Mouse (Mus musculus) neural tube, embryonic 11.5 days (tissue): Measurements from ENCODE around the gene Zfp341. TPM values are rescaled to one million over a fixed set of nuclear protein-coding genes. Genes with fewer than 3 reads are reported as not detected.

Experiments used
- ATAC-seq: fragments of 200-750 bp; cut with Nextera tagmentation; 2 replicates; pipeline ENCODE4 v1.8.0; 2017; ENCODE audit warnings: moderate number of reproducible peaks, mild to moderate bottlenecking, moderate TSS enrichment, moderate library complexity; ENCODE audit not compliant: insufficient read depth, low FRiP score, low TSS enrichment
- DNase-seq: peaks from one replicate; pipeline ENCODE4 v3.0.0-alpha.2; 2015; ENCODE audit warnings: low spot score
- H3K27ac ChIP-seq: fragments of 300-500 bp; sonication (generic); 2 replicates; pipeline ENCODE4 v1.5.1; 2014; ENCODE audit warnings: low read depth, mild to moderate bottlenecking, low read length
- H3K27me3 ChIP-seq: fragments of 300-500 bp; sonication (generic); 2 replicates; pipeline ENCODE4 v1.6.1; 2014; ENCODE audit warnings: mild to moderate bottlenecking, low read length, mixed read lengths; ENCODE audit not compliant: control insufficient read depth, insufficient read depth
- H3K36me3 ChIP-seq: fragments of 300-500 bp; sonication (generic); 2 replicates; pipeline ENCODE4 v1.6.1; 2014; ENCODE audit warnings: mild to moderate bottlenecking, low read length, moderate library complexity, mixed read lengths; ENCODE audit not compliant: control insufficient read depth, insufficient read depth
- H3K4me1 ChIP-seq: fragments of 300-500 bp; sonication (generic); 2 replicates; pipeline ENCODE4 v1.6.1; 2014; ENCODE audit warnings: low read length, mixed read lengths; ENCODE audit not compliant: control insufficient read depth, insufficient read depth
- H3K4me2 ChIP-seq: fragments of 300-500 bp; sonication (generic); 2 replicates; pipeline ENCODE4 v1.6.1; 2014; ENCODE audit warnings: low read depth, mild to moderate bottlenecking, moderate library complexity
- H3K4me3 ChIP-seq: fragments of 300-500 bp; sonication (generic); 2 replicates; pipeline ENCODE4 v1.5.1; 2014; ENCODE audit warnings: low read depth, low read length
- H3K9ac ChIP-seq: fragments of 300-500 bp; sonication (generic); 2 replicates; pipeline ENCODE4 v1.6.1; 2014; ENCODE audit warnings: mild to moderate bottlenecking, low read length
- H3K9me3 ChIP-seq: fragments of 300-500 bp; sonication (generic); 2 replicates; pipeline ENCODE4 v1.6.1; 2016; ENCODE audit warnings: low read length; ENCODE audit not compliant: control insufficient read depth
- WGBS: fragments of 180-500 bp; shearing (Covaris S2); extraction: QIAGEN DNeasy Blood & Tissue Kit; methylation state at CpG from one replicate; pipeline ENCODE4 v1.1.7; 2014; 5-methylcytosine and 5-hydroxymethylcytosine counted together
- polyA plus RNA-seq: library from polyadenylated mRNA; unstranded; fragments of >200 nt; fragmentation: Nextera tagmentation; extraction: Ambion mirVana; gene quantifications from 2 replicates; pipeline ENCODE4 v1.2.1, GENCODE M21; 2014

The Zfp341 gene
- 0.87 and 1.5 TPM in 2 replicates for polyA plus RNA-seq

GRCm38 (mm10) chr2:154613118-154614115 is at the start of gene Zfp341, which contains the start of gene 4930519P11Rik:
Gene Zfp341, plus strand, starts transcription at chr2:154613297.
Gene 4930519P11Rik, minus strand, starts transcription at chr2:154613437.
- H3K9ac ChIP-seq: peak within 1 kb of the TSS; percentile 87
- peak; percentile 94 for ATAC-seq
- WGBS: under 1% methylated on average over 81 of the region's 98 CpGs
- H3K4me1 ChIP-seq: no peaks in the 10 kb centered on the region; the same call in 1 of the 2 replicates
- H3K36me3 ChIP-seq: no peaks in the 10 kb centered on the region
- H3K4me2 ChIP-seq: peak within 1 kb of the TSS; percentile 51
- peak within 1 kb of the TSS; percentile 96 for H3K27ac ChIP-seq
- H3K9me3 ChIP-seq: no peaks in the 10 kb centered on the region
- peak; percentile 98 for DNase-seq
- H3K4me3 ChIP-seq: peak within 1 kb of the TSS; percentile 55
- H3K27me3 ChIP-seq: no peaks in the 10 kb centered on the region

- Histone ChIP-seq H3K4me2 (no peak overlapping the region), H3K27me3 (no peaks in the 10 kb centered on the region), H3K36me3 (peaks cover 9% of the 10 kb centered on the region), H3K27ac (no peak overlapping the region), H3K4me3 (no peak overlapping the region), H3K9me3 (no peaks in the 10 kb centered on the region), H3K9ac (no peak overlapping the region), H3K4me1 (peaks cover 28% of the 10 kb centered on the region)
- DNase-seq: no peak
- ATAC-seq: no peak
- 88% methylated on average over 18 of the region's 22 CpGs for WGBS
Measured at GRCm38 (mm10) chr2:154563612-154564170, 49.4 kb upstream of the Zfp341 start.

- Histone ChIP-seq H3K36me3 (peaks cover 9% of the 10 kb centered on the region), H3K4me2 (no peak overlapping the region), H3K27me3 (no peaks in the 10 kb centered on the region), H3K9ac (no peak overlapping the region), H3K4me1 (peaks cover 27% of the 10 kb centered on the region), H3K27ac (no peak overlapping the region), H3K9me3 (no peaks in the 10 kb centered on the region), H3K4me3 (no peak overlapping the region)
- WGBS: 66% methylated on average over 3 of the region's 3 CpGs
- ATAC-seq: no peak
- no peak for DNase-seq
Measured at GRCm38 (mm10) chr2:154565562-154565961, 47.5 kb upstream of the Zfp341 start.

- 0 out of 2 replicates have a peak overlapping the region, but pooled peaks have one; percentile 5 for H3K27ac ChIP-seq
- H3K4me3 ChIP-seq: no peak overlapping the region
- ATAC-seq (no peak), DNase-seq (no peak)
- H3K4me1 ChIP-seq: peaks cover 27% of the 10 kb centered on the region
- 51% methylated on average over 8 of the region's 8 CpGs for WGBS
- no peaks in the 10 kb centered on the region for H3K9me3 ChIP-seq
- H3K4me2 ChIP-seq: peak overlapping the region; percentile 76; the same call in 1 of the 2 replicates
- H3K27me3 ChIP-seq: no peaks in the 10 kb centered on the region
- peak overlapping the region; percentile 5; the same call in 1 of the 2 replicates for H3K9ac ChIP-seq
- H3K36me3 ChIP-seq: peaks cover 9% of the 10 kb centered on the region
Measured at GRCm38 (mm10) chr2:154566641-154567040, 46.5 kb upstream of the Zfp341 start.

- Histone ChIP-seq H3K27ac (peak overlapping the region; percentile 45; the same call in 1 of the 2 replicates), H3K36me3 (peaks cover 7% of the 10 kb centered on the region), H3K4me1 (peaks cover 27% of the 10 kb centered on the region), H3K9ac (no peak overlapping the region), H3K4me2 (peak overlapping the region; percentile 76), H3K27me3 (no peaks in the 10 kb centered on the region), H3K9me3 (no peaks in the 10 kb centered on the region), H3K4me3 (peak overlapping the region; percentile 88)
- DNase-seq: no peak
- 78% methylated on average over 2 of the region's 2 CpGs for WGBS
- ATAC-seq: no peak
Measured at GRCm38 (mm10) chr2:154567766-154568165, 45.3 kb upstream of the Zfp341 start.

GRCm38 (mm10) chr2:154568329-154569070 is 44.6 kb upstream of the Zfp341 start:
- DNase-seq (peak; percentile 62), ATAC-seq (peak; percentile 23)
- Histone ChIP-seq H3K36me3 (0 out of 2 replicates have a peak, but pooled peaks cover 2% of the 10 kb centered on the region), H3K4me1 (peaks cover 27% of the 10 kb centered on the region), H3K4me3 (peak overlapping the region; percentile 88), H3K9me3 (no peaks in the 10 kb centered on the region), H3K27ac (peak overlapping the region; percentile 85), H3K9ac (peak overlapping the region; percentile 88), H3K4me2 (peak overlapping the region; percentile 76), H3K27me3 (no peaks in the 10 kb centered on the region)
- 11% methylated on average over 10 of the region's 10 CpGs for WGBS

- Histone ChIP-seq H3K4me3 (peak overlapping the region; percentile 88), H3K36me3 (no peaks in the 10 kb centered on the region), H3K27ac (peak overlapping the region; percentile 85), H3K9me3 (no peaks in the 10 kb centered on the region), H3K4me2 (peak overlapping the region; percentile 76), H3K4me1 (peaks cover 27% of the 10 kb centered on the region), H3K9ac (peak overlapping the region; percentile 88), H3K27me3 (no peaks in the 10 kb centered on the region)
- WGBS: 0% methylated on average over 38 of the region's 70 CpGs
- DNase-seq: peak; percentile 71
- ATAC-seq: peak; percentile 60
Measured at GRCm38 (mm10) chr2:154569071-154569748, 43.9 kb upstream of the Zfp341 start.
